Mouse (Mus musculus) heart, adult 2 months (tissue): Measurements from ENCODE around the gene Tfeb. TPM values are rescaled to one million over a fixed set of nuclear protein-coding genes. Genes with fewer than 3 reads are reported as not detected.

Experiments used
- DNase-seq, 2 experiments: peaks; one replicate each; pipeline ENCODE4 v3.0.0; 2021
- H3K27ac ChIP-seq: fragments of 200-600 bp; 2 replicates; pipeline ENCODE4 v1.8.1; 2022
- H3K27me3 ChIP-seq: fragments of 200-500 bp; 2 replicates; pipeline ENCODE4 v1.6.1; 2012; ENCODE audit warnings: mild to moderate bottlenecking, low read length, inconsistent platforms, mixed read lengths; ENCODE audit not compliant: control insufficient read depth, insufficient read depth
- H3K36me3 ChIP-seq: fragments of 200-500 bp; 2 replicates; pipeline ENCODE4 v1.6.1; 2012; ENCODE audit warnings: low read length, inconsistent platforms; ENCODE audit not compliant: control insufficient read depth, insufficient read depth
- H3K4me1 ChIP-seq: fragments of 200-500 bp; 2 replicates; pipeline ENCODE4 v1.6.1; 2011; ENCODE audit warnings: low read length; ENCODE audit not compliant: control insufficient read depth, insufficient read depth
- H3K4me3 ChIP-seq: fragments of 200-600 bp; 2 replicates; pipeline ENCODE4 v1.8.1; 2022
- H3K79me2 ChIP-seq: fragments of 200-500 bp; replicated peaks from 2 replicates; pipeline ENCODE4 v1.6.1; 2012; ENCODE audit warnings: mild to moderate bottlenecking, inconsistent platforms, low read length, moderate library complexity, mixed read lengths; ENCODE audit not compliant: control insufficient read depth, insufficient read depth
- H3K9ac ChIP-seq: fragments of 200-500 bp; 2 replicates; pipeline ENCODE4 v1.6.1; 2012; ENCODE audit warnings: low read depth, mild to moderate bottlenecking, control low read depth, inconsistent platforms, low read length, mixed read lengths
- CTCF ChIP-seq: fragments of 200-600 bp; IDR thresholded peaks from 2 replicates; pipeline ENCODE4 v1.8.1; 2022; ENCODE audit warnings: antibody characterized with exemption, mild to moderate bottlenecking, moderate library complexity
- EP300 ChIP-seq: fragments of 200-500 bp; IDR thresholded peaks from 2 replicates; pipeline ENCODE4 v1.6.1; 2011; ENCODE audit warnings: low read depth, low read length, control low read depth; ENCODE audit not compliant: insufficient read depth
- POLR2A ChIP-seq: fragments of 200-500 bp; IDR thresholded peaks from 2 replicates; pipeline ENCODE4 v1.6.1; 2011; ENCODE audit warnings: mild to moderate bottlenecking, low read depth, low read length, control low read depth; ENCODE audit not compliant: insufficient read depth
- WGBS: fragments of 180-500 bp; shearing (Covaris S2); methylation state at CpG from one replicate; pipeline ENCODE4 v1.1.7; 2018; 5-methylcytosine and 5-hydroxymethylcytosine counted together
- intact Hi-C: fragments of 180-260 bp; cut with DNase I; formaldehyde crosslinking; loops from one replicate; pipeline ENCODE4 v1.15.1; 2025
- polyA plus RNA-seq: library from polyadenylated mRNA; depleted of rRNA; stranded (reverse); fragments of >200 nt; gene quantifications from 2 replicates; pipeline ENCODE4 v1.2.3, GENCODE M21; 2012
- total RNA-seq, 2 experiments: library from RNA; stranded (reverse); gene quantifications; 2 replicates each; pipeline ENCODE4 v1.2.3; 2021

The Tfeb gene
- total and polyA plus RNA-seq, 3 experiments = 33.5 to 42.7 (median 36.8) TPM

DNA sequence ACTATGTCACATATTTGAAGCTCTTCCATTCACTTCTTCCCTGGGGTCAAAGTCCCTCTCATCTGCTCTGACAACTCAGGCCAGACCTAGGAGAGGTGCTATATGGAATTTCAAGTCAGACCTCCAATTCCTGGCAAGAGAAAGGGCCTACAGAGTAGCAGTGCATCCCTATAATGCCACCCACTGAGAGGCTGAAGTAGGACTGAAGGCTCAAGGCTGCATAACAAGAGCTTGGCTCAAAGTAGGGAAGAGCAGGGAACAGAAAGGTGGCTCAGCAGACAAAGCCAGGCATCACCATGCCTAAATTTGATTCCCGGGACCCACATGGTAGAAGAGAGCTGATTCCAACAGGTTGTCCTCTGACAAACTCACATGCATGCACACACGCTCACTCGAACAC lies 45.2 kb upstream of the Tfeb start:
- Histone ChIP-seq H3K36me3 (no peaks in the 10 kb centered on the region), H3K79me2 (no peaks in the 10 kb centered on the region), H3K9ac (no peak overlapping the region), H3K27me3 (no peaks in the 10 kb centered on the region), H3K4me3 (no peak overlapping the region), H3K4me1 (0 out of 2 replicates have a peak, but pooled peaks cover 1% of the 10 kb centered on the region), H3K27ac (no peak overlapping the region)
- intact Hi-C loops = loop anchor here (5.0 kb wide), 1 partner anchor 324 kb away; the partner anchor contains the start of gene Mrps10
- no peak for DNase-seq
- 92% methylated on average over 3 of the region's 3 CpGs for WGBS
- TF ChIP-seq CTCF (no peak), EP300 (no peak), POLR2A (no peak)

GRCm38 (mm10) chr17:47693671-47694441 lies 43.0 kb upstream of the Tfeb start:
- 49% methylated on average over 13 of the region's 13 CpGs for WGBS

GRCm38 (mm10) chr17:47694442-47694502 lies 42.6 kb upstream of the Tfeb start, which contains the start of gene Gm21981:
Gene Gm21981, minus strand, starts transcription at chr17:47694455.
- Histone ChIP-seq H3K79me2 (no peaks in the 10 kb centered on the region), H3K27me3 (no peaks in the 10 kb centered on the region), H3K4me3 (peak within 1 kb of the TSS; percentile 81), H3K27ac (peak within 1 kb of the TSS; percentile 77), H3K9ac (peak within 1 kb of the TSS; percentile 91), H3K4me1 (0 out of 2 replicates have a peak, but pooled peaks cover 1% of the 10 kb centered on the region), H3K36me3 (no peaks in the 10 kb centered on the region)
- intact Hi-C loops = loop anchor here (2.0 to 5.0 kb wide), 3 partner anchors 43 to 327 kb away; partner anchors contain the start of genes Mrps10 and Tfeb
- no peak for TF ChIP-seq EP300
- DNase-seq = no peak
- WGBS = 0% methylated on average over 3 of the region's 3 CpGs

More at GRCm38 (mm10) chr17:47693671-47694441, 43.0 kb upstream of the Tfeb start:
- Histone ChIP-seq H3K27ac (peak overlapping the region; percentile 77), H3K79me2 (no peaks in the 10 kb centered on the region), H3K4me3 (peak overlapping the region; percentile 81), H3K36me3 (no peaks in the 10 kb centered on the region), H3K9ac (peak overlapping the region; percentile 78), H3K27me3 (no peaks in the 10 kb centered on the region), H3K4me1 (0 out of 2 replicates have a peak, but pooled peaks cover 1% of the 10 kb centered on the region)
- intact Hi-C loops = loop anchor here (2.0 to 5.0 kb wide), 3 partner anchors 43 to 327 kb away; partner anchors contain the start of genes Mrps10 and Tfeb
- no peak for TF ChIP-seq CTCF
- TF ChIP-seq EP300 = peak; percentile 43; the same call in 1 of the 2 replicates
- TF ChIP-seq POLR2A = 0 out of 2 replicates have a peak, but pooled peaks have one; percentile 28
- DNase-seq = peak; percentile 59 to 65

DNA sequence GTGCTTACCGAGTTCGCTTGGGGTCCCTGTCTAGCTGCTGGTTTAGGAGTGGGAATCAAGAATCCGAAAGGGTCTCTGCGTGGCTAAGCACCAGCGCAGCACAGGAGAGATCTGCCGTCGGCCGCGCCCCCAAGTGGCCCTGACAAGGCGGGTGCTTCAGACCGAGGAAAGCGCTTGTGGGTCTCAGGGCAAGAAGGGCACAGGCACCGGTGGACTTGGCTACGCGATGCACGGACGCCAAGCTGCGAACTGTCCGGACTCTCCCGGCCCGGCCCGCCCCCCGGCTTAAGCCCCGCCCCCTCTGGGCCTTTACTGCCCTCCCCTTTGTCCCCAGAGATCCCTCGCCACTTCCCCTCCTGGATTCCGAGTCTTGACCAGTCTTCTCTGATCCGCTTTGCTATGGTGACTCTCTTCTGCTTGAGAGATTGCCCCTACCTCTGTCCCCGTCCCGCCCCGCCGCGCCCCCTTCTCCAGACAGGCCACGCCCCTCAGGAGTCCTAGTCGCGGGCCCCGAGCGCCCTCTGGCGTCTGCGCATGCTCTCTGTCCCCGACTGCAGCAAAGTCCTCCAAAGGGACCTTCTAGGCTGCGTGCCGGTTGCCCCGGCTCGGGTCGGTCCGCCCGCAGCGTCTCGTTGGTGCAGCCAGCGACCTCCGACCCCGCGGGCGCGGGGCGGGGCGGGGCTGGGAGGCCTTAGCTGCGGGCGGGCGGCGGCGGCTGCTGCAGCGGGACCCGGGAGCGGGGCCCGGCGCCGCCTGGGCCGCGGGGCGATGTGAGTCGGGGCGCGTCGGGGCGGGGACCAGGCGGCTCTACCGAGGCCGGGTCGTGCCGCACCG lies 42.1 kb upstream of the Tfeb start, which contains the start of gene Prickle4:
TSS of gene Prickle4 (minus strand) at position 234 of the 834 bp plus-strand sequence.
- H3K27me3 ChIP-seq = no peaks in the 10 kb centered on the region
- H3K36me3 ChIP-seq = no peaks in the 10 kb centered on the region
- TF ChIP-seq EP300 (no peak; the same call in 1 of the 2 replicates), POLR2A (peak; percentile 66), CTCF (peak; percentile 74)
- peak within 1 kb of the TSS; percentile 91 for H3K9ac ChIP-seq
- peak within 1 kb of the TSS; percentile 77 for H3K27ac ChIP-seq
- DNase-seq = peak; percentile 97 to 98
- under 1% methylated on average over 74 of the region's 82 CpGs for WGBS
- H3K4me3 ChIP-seq = peak within 1 kb of the TSS; percentile 81
- 0 out of 2 replicates have a peak, but pooled peaks cover 1% of the 10 kb centered on the region for H3K4me1 ChIP-seq
- H3K79me2 ChIP-seq = no peaks in the 10 kb centered on the region
- intact Hi-C loops = loop anchor here (2.0 to 5.0 kb wide), 3 partner anchors 42 to 327 kb away; partner anchors contain the start of genes Mrps10 and Tfeb

- Histone ChIP-seq H3K4me1 (0 out of 2 replicates have a peak, but pooled peaks cover 1% of the 10 kb centered on the region), H3K9ac (peak overlapping the region; percentile 91), H3K4me3 (peak overlapping the region; percentile 81), H3K27me3 (no peaks in the 10 kb centered on the region), H3K27ac (peak overlapping the region; percentile 77), H3K79me2 (no peaks in the 10 kb centered on the region), H3K36me3 (no peaks in the 10 kb centered on the region)
- TF ChIP-seq EP300 (no peak), POLR2A (no peak), CTCF (no peak)
- WGBS = under 1% methylated on average over 23 of the region's 23 CpGs
- DNase-seq = no peak
- intact Hi-C loops = loop anchor here (2.0 kb wide), 2 partner anchors 41 to 185 kb away; partner anchors contain the start of gene Tfeb
Observed at GRCm38 (mm10) chr17:47695337-47695710, 41.5 kb upstream of the Tfeb start.
